Mouse (Mus musculus) stomach, postnatal 0 days (tissue): ENCODE measurements around the gene Prpf4.

Experiments
- CTCF ChIP-seq: IDR thresholded peaks from 2 replicates; pipeline ENCODE4 v1.5.1; 2016; ENCODE audit warnings: antibody characterized with exemption, low read depth, mild to moderate bottlenecking, moderate library complexity
- EP300 ChIP-seq: optimal IDR thresholded peaks from 2 replicates; pipeline ENCODE3; 2016; ENCODE audit warnings: antibody characterized with exemption

DNA sequence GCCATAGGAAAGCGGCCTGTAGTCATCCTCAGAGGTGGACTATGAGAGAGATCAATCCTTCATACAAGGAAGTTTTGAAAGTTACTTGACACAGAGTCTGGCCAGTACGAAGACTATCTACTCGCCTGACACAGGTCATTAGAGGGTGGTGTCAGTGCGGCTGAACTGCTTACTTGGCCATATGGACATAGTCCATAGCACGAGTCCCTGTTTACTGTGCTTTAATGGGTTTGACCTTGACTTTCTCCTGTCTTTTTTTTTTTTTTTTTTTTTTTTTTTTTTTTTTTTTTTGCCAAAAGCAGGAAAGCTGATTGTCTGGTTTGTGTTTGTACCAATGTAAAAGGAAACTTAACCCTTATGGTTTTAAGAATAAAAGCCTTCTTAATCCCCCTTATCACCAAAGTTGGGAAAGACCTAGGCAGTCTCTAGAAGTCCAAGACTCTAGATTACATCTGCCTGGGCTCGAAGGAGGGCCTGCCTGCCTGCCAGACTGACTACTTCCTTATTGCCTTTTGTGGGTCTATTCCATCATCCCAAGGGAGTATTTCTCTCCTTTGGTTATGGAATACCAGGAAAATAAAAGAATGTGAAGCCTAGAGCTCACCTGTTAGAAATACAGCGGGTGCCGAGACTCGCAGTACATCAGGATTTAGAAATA lies 28.7 kb upstream of the Prpf4 start:
- TF ChIP-seq CTCF (no peak), EP300 (no peak)
